Mouse (Mus musculus) C2C12 (cell line): ENCODE measurements at regions not wholly inside any gene's neighbourhood (a gene's known extent, or its start where the extent isn't known, plus 50 kb on each side); places are given as distances from the start of the nearest gene placed in this dataset.

ENCODE experiments used
- CTCF ChIP-seq: IDR thresholded peaks from one replicate; pipeline ENCODE4 v1.5.1; 2011; ENCODE audit not compliant: control insufficient read depth, insufficient read depth, insufficient read length
- USF1 ChIP-seq: IDR thresholded peaks from one replicate; pipeline ENCODE4 v1.6.1; 2011; ENCODE audit warnings: low read depth, mild to moderate bottlenecking, control low read depth, moderate library complexity

GRCm38 (mm10) chr3:143778161-143778560 is 426.9 kb downstream of the Lmo4 start:
- TF ChIP-seq CTCF (no peak), USF1 (no peak)
